ENCODE assay signal across 23 mouse cellular contexts in genomic region chr11:65001729-65002128, GRCm38 (mm10). TPM values are rescaled to one million over a fixed set of nuclear protein-coding genes. Genes with fewer than 3 reads are reported as not detected.
A peak's percentile ranks its signal among the peaks of the same experiment; 100 is the strongest.
DNase-seq lines count a peak whose midpoint lies in the region; ATAC-seq and TF ChIP-seq lines count a peak whose summit lies in the region.
"Had no signal": no experiment of that assay in that cellular context is flagged by ENCODE, and none has a peak within 500 bp of the region (broad histone marks: within the 10 kb centered on the region; RNA-seq: fewer than 3 reads in every experiment).

No protein-coding gene starts in this region.

- H3K79me2 ChIP-seq in heart, adult 2 months (replicated peaks; ENCODE audit: control insufficient read depth, insufficient read depth, low read length), result no peaks in the 10 kb centered on the region

- TF ChIP-seq POLR2A in heart, adult 2 months (IDR thresholded peaks at IDR 0.05; ENCODE audit: insufficient read depth, low read depth, low read length), result no peak

- TF ChIP-seq CTCF in heart, adult 2 months (IDR thresholded peaks at IDR 0.05), result no peak
- no peak for TF ChIP-seq CTCF in midbrain, postnatal 0 days (IDR thresholded peaks at IDR 0.05)

- H3K4me1 ChIP-seq in heart, adult 2 months (ENCODE audit: control insufficient read depth, insufficient read depth, low read length), result no peaks in the 10 kb centered on the region; the same call in 1 of the 2 replicates
- no peaks in the 10 kb centered on the region; the same call in 1 of the 2 replicates for H3K4me1 ChIP-seq in midbrain, postnatal 0 days (ENCODE audit: insufficient read depth, low read length)
- H3K4me1 ChIP-seq: forebrain, embryonic 13.5 days; heart, embryonic 13.5 days; hindbrain, embryonic 10.5 days; intestine, embryonic 15.5 days had no signal

- H3K4me3 ChIP-seq in heart, adult 2 months, result no peak overlapping the region
- no peak overlapping the region for H3K4me3 ChIP-seq in midbrain, postnatal 0 days (ENCODE audit: low read depth, low read length)
- H3K4me3 ChIP-seq: forebrain, embryonic 13.5 days; heart, embryonic 13.5 days; hindbrain, embryonic 10.5 days; intestine, embryonic 15.5 days; layer of hippocampus, adult 2 months had no signal

- no peaks in the 10 kb centered on the region for H3K27me3 ChIP-seq in heart, adult 2 months (ENCODE audit: control insufficient read depth, insufficient read depth, low read length)
- no peaks in the 10 kb centered on the region for H3K27me3 ChIP-seq in midbrain, postnatal 0 days (ENCODE audit: insufficient read depth, low read length)
- H3K27me3 ChIP-seq: forebrain, embryonic 13.5 days; heart, embryonic 13.5 days; intestine, embryonic 15.5 days had no signal

- peak; percentile 32 for DNase-seq in cerebellum, adult 11 months
- no peak for DNase-seq in cerebellum, postnatal 4 days (ENCODE audit: low spot score in 2 of 2)
- peak; percentile 47 to 59 for DNase-seq in heart, adult 2 months
- no peak for DNase-seq in heart, postnatal 25 days (ENCODE audit: low spot score)
- peak; percentile 69 to 80 for DNase-seq in cerebellum, postnatal 25 days
- peak; percentile 11 for DNase-seq in heart, postnatal 4 days
- DNase-seq in midbrain, postnatal 0 days (ENCODE audit: low spot score), result no peak
- DNase-seq: adrenal gland, postnatal 25 days; kidney, adult 9 months; kidney, postnatal 14 days; layer of hippocampus, postnatal 36 days; retina, postnatal 1 day; right cerebral cortex, postnatal 4 days; thymus, postnatal 14 days had no signal

- no peaks in the 10 kb centered on the region for H3K9me3 ChIP-seq in midbrain, postnatal 0 days (ENCODE audit: low read length)
- H3K9me3 ChIP-seq: forebrain, embryonic 13.5 days; heart, embryonic 13.5 days; hindbrain, embryonic 10.5 days; intestine, embryonic 15.5 days had no signal

- H3K9ac ChIP-seq in heart, adult 2 months (ENCODE audit: low read depth, low read length), result no peak overlapping the region
- H3K9ac ChIP-seq in midbrain, postnatal 0 days (replicated peaks; ENCODE audit: low read length, poor library complexity, severe bottlenecking), result no peak overlapping the region
- H3K9ac ChIP-seq: forebrain, embryonic 13.5 days; heart, embryonic 13.5 days; intestine, embryonic 15.5 days had no signal

- intact Hi-C loops in heart, adult 2 months (cut with DNase I), result no loop called here
- intact Hi-C loops in heart, postnatal 25 days (cut with DNase I), result loop anchor here (10.0 kb wide), 1 partner anchor 673 kb away; no protein-coding TSS in a partner anchor

- ATAC-seq in midbrain, postnatal 0 days (ENCODE audit: low FRiP score), result no peak
- no peak for ATAC-seq in megakaryocyte progenitor cell, adult 5-6 weeks (replicated peaks; ENCODE audit: poor library complexity)
- ATAC-seq: forebrain, embryonic 13.5 days; hindbrain, embryonic 16.5 days; intestine, embryonic 15.5 days had no signal

- H3K27ac ChIP-seq in heart, adult 2 months, result no peak overlapping the region
- H3K27ac ChIP-seq in midbrain, postnatal 0 days (ENCODE audit: low read depth, low read length), result no peak overlapping the region
- H3K27ac ChIP-seq: forebrain, embryonic 13.5 days; heart, embryonic 13.5 days; hindbrain, embryonic 10.5 days; intestine, embryonic 15.5 days; layer of hippocampus, adult 2 months; macrophage had no signal

- WGBS in heart, adult 2 months, result 49% methylated on average over 14 of the region's 14 CpGs
- 93% methylated on average over 14 of the region's 14 CpGs for WGBS in midbrain, postnatal 0 days

- H3K4me2 ChIP-seq in midbrain, postnatal 0 days (ENCODE audit: low read depth, low read length, poor library complexity, severe bottlenecking), result no peak overlapping the region
- H3K4me2 ChIP-seq: forebrain, embryonic 13.5 days; heart, embryonic 13.5 days; intestine, embryonic 15.5 days; midbrain, embryonic 11.5 days had no signal

- H3K36me3 ChIP-seq in heart, adult 2 months (ENCODE audit: control insufficient read depth, insufficient read depth, low read length), result no peaks in the 10 kb centered on the region
- H3K36me3 ChIP-seq in midbrain, postnatal 0 days (ENCODE audit: insufficient read depth, low read length), result peaks cover 82% of the 10 kb centered on the region

- TF ChIP-seq EP300 in heart, adult 2 months (IDR thresholded peaks at IDR 0.05; ENCODE audit: insufficient read depth, low read depth, low read length), result no peak

RNA-seq across cellular contexts. Expression of gene Elac2, which starts 22.9 kb away (rescaled TPM):
- 10 to 100 TPM; 16.9 to 20.2 TPM for total RNA-seq in heart, adult 2 months (2021)
- 17.2 TPM in 2 replicates for polyA plus RNA-seq in heart, adult 2 months (2012; rRNA removed)
- total RNA-seq in heart, postnatal 25 days (2021), result 10 to 100 TPM; 19.2 to 22.0 TPM
- total RNA-seq in heart, postnatal 4 days (2021), result 10 to 100 TPM; 20.2 to 21.1 TPM
- total RNA-seq in midbrain, postnatal 0 days (2014; rRNA removed), result 33.6 and 34.5 TPM in 2 replicates
- 23.4 TPM in 2 replicates for polyA plus RNA-seq in midbrain, postnatal 0 days (2015; fragmentation: Nextera tagmentation; extraction: Ambion mirVana)
- total RNA-seq in megakaryocyte progenitor cell, adult 5-6 weeks (2015), result 16.4 and 18.8 TPM in 2 replicates
- total RNA-seq in megakaryocyte progenitor cell, adult 5-6 weeks (2017), result 35.3 and 39.2 TPM in 2 replicates

Comparison
In these comparisons a context has a peak if more than half of its experiments do, and no peak if none do; other contexts are left out.
1. DNase-seq: peak in cerebellum, adult 11 months (single experiment), heart, adult 2 months (2 of 2), cerebellum, postnatal 25 days (2 of 2) and heart, postnatal 4 days (single experiment); none in cerebellum, postnatal 4 days (0 of 2), heart, postnatal 25 days (single experiment) and midbrain, postnatal 0 days (single experiment).